Mouse (Mus musculus): ENCODE measurements around the gene Itprip. TPM values are rescaled to one million over a fixed set of nuclear protein-coding genes. Genes with fewer than 3 reads are reported as not detected.

The Itprip gene
- total and polyA plus RNA-seq, 3 experiments: 1.5 to 3.5 (median 3.5) TPM

GRCm38 (mm10) chr19:47864721-47865120 is 54.4 kb downstream of the Itprip start:
- peaks cover 7% of the 10 kb centered on the region; the same call in 1 of the 2 replicates for H3K9me3 ChIP-seq (replicated peaks)
- TF ChIP-seq GATA1 (IDR thresholded peaks at IDR 0.05; ENCODE audit: borderline replicate concordance, low read length) (no peak), TAL1 (conservative IDR thresholded peaks at IDR 0.05; ENCODE audit: low read depth, low read length) (no peak), POLR2AphosphoS5 (IDR thresholded peaks at IDR 0.05; ENCODE audit: insufficient replicate concordance, low read depth, low read length) (no peak), CTCF (IDR thresholded peaks at IDR 0.05; ENCODE audit: low read depth, low read length) (no peak), GATA2 (IDR thresholded peaks at IDR 0.05; ENCODE audit: borderline replicate concordance, low read depth, low read length) (no peak)
- DNase-seq (ENCODE audit: low spot score) (no peak), ATAC-seq (ENCODE audit: extremely low read depth, insufficient number of reproducible peaks, low FRiP score, poor library complexity, severe bottlenecking) (no peak)
- peaks cover 20% of the 10 kb centered on the region for H3K36me3 ChIP-seq (replicated peaks)
- H3K4me3 ChIP-seq (ENCODE audit: low read depth, low read length): no peak overlapping the region; the same call in 1 of the 2 replicates
- H3K4me1 ChIP-seq (ENCODE audit: insufficient read depth, low read depth, low read length): peaks cover 7% of the 10 kb centered on the region; the same call in 1 of the 2 replicates
- 0 out of 2 replicates have a peak, but pooled peaks cover under 1% of the 10 kb centered on the region for H3K27me3 ChIP-seq (ENCODE audit: insufficient read depth, low read length)

- H3K27me3 ChIP-seq (ENCODE audit: insufficient read depth, low read length): no peaks in the 10 kb centered on the region
- ATAC-seq (ENCODE audit: extremely low read depth, insufficient number of reproducible peaks, low FRiP score, poor library complexity, severe bottlenecking): no peak
- peaks cover 7% of the 10 kb centered on the region; the same call in 1 of the 2 replicates for H3K4me1 ChIP-seq (ENCODE audit: insufficient read depth, low read depth, low read length)
- peaks cover 7% of the 10 kb centered on the region; the same call in 1 of the 2 replicates for H3K9me3 ChIP-seq (replicated peaks)
- TF ChIP-seq GATA2 (IDR thresholded peaks at IDR 0.05; ENCODE audit: borderline replicate concordance, low read depth, low read length) (no peak), GATA1 (IDR thresholded peaks at IDR 0.05; ENCODE audit: borderline replicate concordance, low read length) (no peak), TAL1 (conservative IDR thresholded peaks at IDR 0.05; ENCODE audit: low read depth, low read length) (no peak), POLR2AphosphoS5 (IDR thresholded peaks at IDR 0.05; ENCODE audit: insufficient replicate concordance, low read depth, low read length) (no peak), CTCF (IDR thresholded peaks at IDR 0.05; ENCODE audit: low read depth, low read length) (no peak)
- H3K4me3 ChIP-seq (ENCODE audit: low read depth, low read length): no peak overlapping the region
- DNase-seq (ENCODE audit: low spot score): no peak
- peaks cover 26% of the 10 kb centered on the region for H3K36me3 ChIP-seq (replicated peaks)
These were observed 55.0 kb downstream of the Itprip start for GRCm38 (mm10) chr19:47864051-47864450.

DNA sequence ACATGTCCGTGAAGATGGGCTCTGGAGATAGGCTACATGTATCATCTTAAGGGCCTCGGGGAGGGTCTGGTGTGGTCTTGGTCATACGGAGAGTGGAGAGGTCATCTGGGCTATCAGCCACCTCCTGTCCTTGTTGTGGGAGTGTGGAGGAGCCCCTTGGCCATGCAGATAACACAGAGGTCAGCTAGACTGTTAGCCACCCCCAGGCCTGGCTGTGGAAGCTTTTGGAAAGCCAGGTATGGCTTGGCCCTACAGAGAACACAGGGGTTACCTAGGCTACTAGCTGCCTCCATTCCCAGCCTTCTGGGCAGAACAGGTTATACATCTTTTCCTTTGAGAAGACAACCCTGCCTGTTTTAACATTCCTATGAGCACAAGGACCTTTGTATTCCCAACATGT is 56.5 kb downstream of the Itprip start:
- no peaks in the 10 kb centered on the region for H3K27me3 ChIP-seq (ENCODE audit: insufficient read depth, low read length)
- no peak for TF ChIP-seq TAL1 (conservative IDR thresholded peaks at IDR 0.05; ENCODE audit: low read depth, low read length)
- no peak for TF ChIP-seq GATA1 (IDR thresholded peaks at IDR 0.05; ENCODE audit: borderline replicate concordance, low read length)
- no peak for TF ChIP-seq GATA2 (IDR thresholded peaks at IDR 0.05; ENCODE audit: borderline replicate concordance, low read depth, low read length)
- no peak for TF ChIP-seq POLR2AphosphoS5 (IDR thresholded peaks at IDR 0.05; ENCODE audit: insufficient replicate concordance, low read depth, low read length)
- TF ChIP-seq CTCF (IDR thresholded peaks at IDR 0.05; ENCODE audit: low read depth, low read length): no peak
- H3K4me3 ChIP-seq (ENCODE audit: low read depth, low read length): no peak overlapping the region
- peaks cover 40% of the 10 kb centered on the region for H3K36me3 ChIP-seq (replicated peaks)
- DNase-seq (ENCODE audit: low spot score) (no peak), ATAC-seq (ENCODE audit: extremely low read depth, insufficient number of reproducible peaks, low FRiP score, poor library complexity, severe bottlenecking) (no peak)
- peaks cover 14% of the 10 kb centered on the region for H3K9me3 ChIP-seq (replicated peaks)
- H3K4me1 ChIP-seq (ENCODE audit: insufficient read depth, low read depth, low read length): peaks cover 7% of the 10 kb centered on the region; the same call in 1 of the 2 replicates

DNA sequence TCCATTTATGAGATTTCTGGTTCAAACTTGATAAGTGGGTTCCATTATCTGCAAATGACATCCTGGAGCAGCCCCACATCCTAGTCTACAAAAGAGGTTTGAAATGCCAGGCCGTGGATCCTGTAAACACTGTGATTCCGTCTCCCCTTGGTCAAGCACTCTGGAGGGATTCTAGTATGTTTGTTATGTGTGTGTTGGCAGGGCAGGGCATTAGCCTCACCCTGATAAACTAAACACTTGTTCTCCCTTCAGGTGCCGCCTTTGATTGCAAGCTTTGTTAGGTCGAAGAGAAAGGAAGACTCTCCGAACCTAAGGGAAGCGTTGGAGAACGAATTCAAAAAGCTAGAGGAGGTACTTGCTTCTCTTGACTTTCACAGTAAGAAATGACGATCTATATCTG is 59.9 kb downstream of the Itprip start:
- peaks cover 17% of the 10 kb centered on the region for H3K9me3 ChIP-seq (replicated peaks)
- ATAC-seq (ENCODE audit: extremely low read depth, insufficient number of reproducible peaks, low FRiP score, poor library complexity, severe bottlenecking): no peak
- TF ChIP-seq GATA2 (IDR thresholded peaks at IDR 0.05; ENCODE audit: borderline replicate concordance, low read depth, low read length) (no peak), GATA1 (IDR thresholded peaks at IDR 0.05; ENCODE audit: borderline replicate concordance, low read length) (no peak), CTCF (IDR thresholded peaks at IDR 0.05; ENCODE audit: low read depth, low read length) (no peak), POLR2AphosphoS5 (IDR thresholded peaks at IDR 0.05; ENCODE audit: insufficient replicate concordance, low read depth, low read length) (no peak), TAL1 (conservative IDR thresholded peaks at IDR 0.05; ENCODE audit: low read depth, low read length) (no peak)
- peaks cover 42% of the 10 kb centered on the region for H3K36me3 ChIP-seq (replicated peaks)
- no peaks in the 10 kb centered on the region for H3K27me3 ChIP-seq (ENCODE audit: insufficient read depth, low read length)
- H3K4me1 ChIP-seq (ENCODE audit: insufficient read depth, low read depth, low read length): peaks cover 11% of the 10 kb centered on the region
- no peak for DNase-seq (ENCODE audit: low spot score)
- no peak overlapping the region for H3K4me3 ChIP-seq (ENCODE audit: low read depth, low read length)

GRCm38 (mm10) chr19:47857957-47858942 is 60.8 kb downstream of the Itprip start:
- peaks cover 38% of the 10 kb centered on the region for H3K36me3 ChIP-seq (replicated peaks)
- peaks cover 11% of the 10 kb centered on the region for H3K4me1 ChIP-seq (ENCODE audit: insufficient read depth, low read depth, low read length)
- ATAC-seq (ENCODE audit: extremely low read depth, insufficient number of reproducible peaks, low FRiP score, poor library complexity, severe bottlenecking) (no peak), DNase-seq (ENCODE audit: low spot score) (no peak)
- H3K4me3 ChIP-seq (ENCODE audit: low read depth, low read length): no peak overlapping the region
- H3K9me3 ChIP-seq (replicated peaks): peaks cover 16% of the 10 kb centered on the region
- TF ChIP-seq POLR2AphosphoS5 (IDR thresholded peaks at IDR 0.05; ENCODE audit: insufficient replicate concordance, low read depth, low read length) (no peak), CTCF (IDR thresholded peaks at IDR 0.05; ENCODE audit: low read depth, low read length) (no peak), GATA2 (IDR thresholded peaks at IDR 0.05; ENCODE audit: borderline replicate concordance, low read depth, low read length) (no peak), TAL1 (conservative IDR thresholded peaks at IDR 0.05; ENCODE audit: low read depth, low read length) (no peak), GATA1 (IDR thresholded peaks at IDR 0.05; ENCODE audit: borderline replicate concordance, low read length) (no peak)
- H3K27me3 ChIP-seq (ENCODE audit: insufficient read depth, low read length): no peaks in the 10 kb centered on the region
